Mouse (Mus musculus) thymus, adult 2 months (tissue): ENCODE data around the gene Atad1.

Experiments used
- CTCF ChIP-seq: fragments of 200-500 bp; IDR thresholded peaks from 2 replicates; pipeline ENCODE4 v1.5.1; 2012; ENCODE audit warnings: mild to moderate bottlenecking, control low read depth, low read length, moderate library complexity, borderline replicate concordance; ENCODE audit not compliant: control insufficient read depth, poor library complexity, insufficient read depth; ENCODE audit errors: extremely low read depth
- POLR2A ChIP-seq: fragments of 200-500 bp; IDR thresholded peaks from 2 replicates; pipeline ENCODE4 v1.6.1; 2012; ENCODE audit warnings: mild to moderate bottlenecking, low read length, control low read depth, moderate library complexity; ENCODE audit not compliant: control insufficient read depth, poor library complexity, insufficient read depth; ENCODE audit errors: extremely low read depth

DNA sequence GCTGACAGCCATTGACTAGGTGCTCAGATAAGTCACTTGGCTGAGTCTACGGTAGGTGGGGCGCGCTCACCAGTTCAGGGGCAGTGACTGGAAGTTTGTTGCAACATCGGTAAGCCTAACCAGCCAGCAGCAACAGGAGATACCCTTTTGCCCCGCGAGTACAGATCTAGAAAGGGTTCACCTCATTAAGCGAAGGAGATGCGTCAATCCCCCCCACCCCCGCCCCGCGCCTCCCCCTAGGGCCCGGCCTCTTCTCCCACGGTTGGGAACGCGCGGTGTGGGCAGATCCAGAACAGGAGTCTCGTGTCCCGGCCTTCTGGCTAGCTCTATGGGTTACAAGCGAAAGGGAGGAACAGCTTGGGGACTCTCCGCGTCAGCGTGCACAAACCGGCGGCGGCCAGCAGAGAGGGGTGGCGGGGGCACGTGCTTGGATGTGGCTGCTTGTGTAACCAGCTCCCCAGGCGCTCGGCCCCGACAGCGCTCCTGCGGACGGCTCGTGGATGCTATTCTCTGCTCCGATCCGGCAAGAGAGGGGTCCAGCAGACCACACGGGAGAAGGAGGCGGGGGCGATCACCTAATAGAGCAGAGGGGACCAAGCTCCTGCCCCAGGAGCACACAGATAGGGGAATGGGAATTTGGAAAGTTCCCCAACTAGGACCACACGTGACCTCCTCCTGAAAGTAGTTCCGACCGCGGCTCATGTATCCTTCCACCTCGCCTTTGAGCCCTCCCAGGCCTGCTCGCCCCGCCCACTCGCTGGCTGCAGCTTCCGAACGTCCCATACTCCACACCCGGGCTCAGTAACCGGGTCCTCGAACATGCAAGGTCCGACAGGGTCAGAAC is 16.4 kb upstream of the Atad1 start:
- TF ChIP-seq POLR2A: peak; percentile 88
- TF ChIP-seq CTCF: 0 out of 2 replicates have a peak, but pooled peaks have one; percentile 20
